Mouse (Mus musculus) thymus, postnatal 36 days (tissue): Measurements from ENCODE around the gene Itgb4.

Experiments
- DNase-seq, 2 experiments: peaks; one replicate each; pipeline ENCODE4 v3.0.0; 2022; ENCODE audit warnings: mixed read lengths in 2 of 2

The Itgb4 gene

GRCm38 (mm10) chr11:115971016-115971415 is 3.5 kb upstream of the Itgb4 start:
- no peak for DNase-seq

GRCm38 (mm10) chr11:115975083-115975420 is 543 bp downstream of the Itgb4 start:
- DNase-seq = no peak

GRCm38 (mm10) chr11:115975544-115975943 is 1.0 kb downstream of the Itgb4 start:
- no peak for DNase-seq

GRCm38 (mm10) chr11:115982472-115982871 is 8.0 kb downstream of the Itgb4 start:
- no peak for DNase-seq

- DNase-seq = no peak
Measured at GRCm38 (mm10) chr11:115983291-115983690, 8.8 kb downstream of the Itgb4 start.

GRCm38 (mm10) chr11:115989686-115990085 is 15.2 kb downstream of the Itgb4 start:
- no peak for DNase-seq

- no peak for DNase-seq
Measured at GRCm38 (mm10) chr11:115992098-115992497, 17.6 kb downstream of the Itgb4 start.

- DNase-seq = no peak
Measured at GRCm38 (mm10) chr11:115995256-115995655, 20.7 kb downstream of the Itgb4 start.

- DNase-seq = no peak
Measured at GRCm38 (mm10) chr11:115997047-115997446, 22.5 kb downstream of the Itgb4 start.

GRCm38 (mm10) chr11:115997662-115998061 is 23.2 kb downstream of the Itgb4 start:
- no peak for DNase-seq

- DNase-seq = no peak
Measured at GRCm38 (mm10) chr11:115999027-115999426, 24.5 kb downstream of the Itgb4 start.

GRCm38 (mm10) chr11:115999538-116000143 is 25.1 kb downstream of the Itgb4 start:
- peak; percentile 76 to 80 for DNase-seq

GRCm38 (mm10) chr11:116000607-116001006 is 26.1 kb downstream of the Itgb4 start:
- DNase-seq = no peak

- no peak for DNase-seq
Measured at GRCm38 (mm10) chr11:116001725-116002124, 27.2 kb downstream of the Itgb4 start.

- DNase-seq = no peak
Measured at GRCm38 (mm10) chr11:116002894-116003293, 28.4 kb downstream of the Itgb4 start.

GRCm38 (mm10) chr11:116004186-116004823 is 29.8 kb downstream of the Itgb4 start:
- DNase-seq = no peak

- peak; percentile 80 to 83 for DNase-seq
Measured at GRCm38 (mm10) chr11:116004840-116005700, 30.6 kb downstream of the Itgb4 start.

- DNase-seq = no peak
Measured at GRCm38 (mm10) chr11:116005701-116006419, 31.4 kb downstream of the Itgb4 start.

GRCm38 (mm10) chr11:116007095-116007850 is 32.8 kb downstream of the Itgb4 start:
- no peak for DNase-seq

GRCm38 (mm10) chr11:116008411-116008810 is 33.9 kb downstream of the Itgb4 start:
- no peak for DNase-seq

- no peak for DNase-seq
Measured at GRCm38 (mm10) chr11:116008832-116009375, 34.4 kb downstream of the Itgb4 start.

GRCm38 (mm10) chr11:116009661-116010060 is 35.2 kb downstream of the Itgb4 start:
- DNase-seq = no peak
